Mouse (Mus musculus): Measurements from ENCODE around the gene Hook2. TPM values are rescaled to one million over a fixed set of nuclear protein-coding genes. Genes with fewer than 3 reads are reported as not detected.
A peak's percentile ranks its signal among the peaks of the same experiment; 100 is the strongest.

Gene Hook2
- polyA plus RNA-seq, 1 experiment from 2014 or later: 29.7 TPM

GRCm38 (mm10) chr8:84982499-84983011, 7.8 kb upstream of the Hook2 start:
- H3K27ac ChIP-seq (replicated peaks): no peak overlapping the region
- H3K9ac ChIP-seq (replicated peaks): no peak overlapping the region
- H3K4me2 ChIP-seq (replicated peaks): no peak overlapping the region
- H3K36me3 ChIP-seq: no peaks in the 10 kb centered on the region
- no peaks in the 10 kb centered on the region for H3K9me3 ChIP-seq
- peaks cover 54% of the 10 kb centered on the region for H3K4me1 ChIP-seq
- no peak for ATAC-seq (replicated peaks)
- no peak overlapping the region for H3K4me3 ChIP-seq
- WGBS: 66% methylated on average over 3 of the region's 3 CpGs
- peaks cover 11% of the 10 kb centered on the region; the same call in 1 of the 2 replicates for H3K27me3 ChIP-seq

- H3K4me2 ChIP-seq (replicated peaks): peak overlapping the region; percentile 99
- no peaks in the 10 kb centered on the region for H3K9me3 ChIP-seq
- WGBS: 15% methylated on average over 16 of the region's 16 CpGs
- ATAC-seq (replicated peaks): no peak
- H3K27me3 ChIP-seq: peaks cover 12% of the 10 kb centered on the region; the same call in 1 of the 2 replicates
- no peak overlapping the region for H3K4me3 ChIP-seq
- 0 out of 2 replicates have a peak overlapping the region, but pooled peaks have one; percentile 61 for H3K9ac ChIP-seq (replicated peaks)
- H3K36me3 ChIP-seq: no peaks in the 10 kb centered on the region
- H3K4me1 ChIP-seq: peaks cover 38% of the 10 kb centered on the region
- H3K27ac ChIP-seq (replicated peaks): peak overlapping the region; percentile 85; the same call in 1 of the 2 replicates
Measured at GRCm38 (mm10) chr8:84984294-84985048, 5.9 kb upstream of the Hook2 start.

- peak overlapping the region; percentile 60 for H3K4me3 ChIP-seq
- WGBS: under 1% methylated on average over 23 of the region's 23 CpGs
- peaks cover 12% of the 10 kb centered on the region; the same call in 1 of the 2 replicates for H3K27me3 ChIP-seq
- peak overlapping the region; percentile 61 for H3K9ac ChIP-seq (replicated peaks)
- H3K4me2 ChIP-seq (replicated peaks): peak overlapping the region; percentile 99
- peak overlapping the region; percentile 85 for H3K27ac ChIP-seq (replicated peaks)
- no peaks in the 10 kb centered on the region for H3K9me3 ChIP-seq
- no peaks in the 10 kb centered on the region for H3K36me3 ChIP-seq
- no peak; the same call in 1 of the 2 replicates for ATAC-seq (replicated peaks)
- peaks cover 35% of the 10 kb centered on the region for H3K4me1 ChIP-seq
Measured at GRCm38 (mm10) chr8:84985049-84985683, 5.2 kb upstream of the Hook2 start.

GRCm38 (mm10) chr8:84985684-84986378, 4.6 kb upstream of the Hook2 start:
- Histone ChIP-seq H3K27ac (replicated peaks) (peak overlapping the region; percentile 85), H3K36me3 (no peaks in the 10 kb centered on the region), H3K4me1 (peaks cover 32% of the 10 kb centered on the region), H3K27me3 (peaks cover 12% of the 10 kb centered on the region; the same call in 1 of the 2 replicates), H3K9me3 (no peaks in the 10 kb centered on the region), H3K4me2 (replicated peaks) (peak overlapping the region; percentile 99), H3K4me3 (peak overlapping the region; percentile 60), H3K9ac (replicated peaks) (peak overlapping the region; percentile 61)
- under 1% methylated on average over 53 of the region's 53 CpGs for WGBS
- peak; percentile 62 for ATAC-seq (replicated peaks)

GRCm38 (mm10) chr8:84986379-84986945, 3.9 kb upstream of the Hook2 start:
- Histone ChIP-seq H3K4me3 (peak overlapping the region; percentile 60), H3K27me3 (peaks cover 12% of the 10 kb centered on the region; the same call in 1 of the 2 replicates), H3K9me3 (no peaks in the 10 kb centered on the region), H3K27ac (replicated peaks) (peak overlapping the region; percentile 85), H3K36me3 (no peaks in the 10 kb centered on the region), H3K4me2 (replicated peaks) (peak overlapping the region; percentile 99), H3K9ac (replicated peaks) (peak overlapping the region; percentile 61), H3K4me1 (peaks cover 33% of the 10 kb centered on the region)
- ATAC-seq (replicated peaks): no peak
- WGBS: 33% methylated on average over 8 of the region's 8 CpGs

- no peak overlapping the region for H3K4me2 ChIP-seq (replicated peaks)
- H3K27ac ChIP-seq (replicated peaks): no peak overlapping the region
- no peak overlapping the region for H3K4me3 ChIP-seq
- ATAC-seq (replicated peaks): no peak
- H3K9ac ChIP-seq (replicated peaks): no peak overlapping the region
- peaks cover 12% of the 10 kb centered on the region; the same call in 1 of the 2 replicates for H3K27me3 ChIP-seq
- peaks cover 34% of the 10 kb centered on the region for H3K4me1 ChIP-seq
- H3K9me3 ChIP-seq: no peaks in the 10 kb centered on the region
- H3K36me3 ChIP-seq: no peaks in the 10 kb centered on the region
- WGBS: 85% methylated on average over 5 of the region's 5 CpGs
Measured at GRCm38 (mm10) chr8:84987388-84987787, 3.0 kb upstream of the Hook2 start.

GRCm38 (mm10) chr8:84987903-84988302, 2.5 kb upstream of the Hook2 start:
- WGBS: 67% methylated on average over 2 of the region's 2 CpGs
- H3K36me3 ChIP-seq: no peaks in the 10 kb centered on the region
- H3K4me1 ChIP-seq: peaks cover 34% of the 10 kb centered on the region
- H3K27me3 ChIP-seq: peaks cover 12% of the 10 kb centered on the region; the same call in 1 of the 2 replicates
- ATAC-seq (replicated peaks): no peak
- no peak overlapping the region for H3K27ac ChIP-seq (replicated peaks)
- no peaks in the 10 kb centered on the region for H3K9me3 ChIP-seq
- no peak overlapping the region for H3K9ac ChIP-seq (replicated peaks)
- H3K4me3 ChIP-seq: no peak overlapping the region
- H3K4me2 ChIP-seq (replicated peaks): no peak overlapping the region

GRCm38 (mm10) chr8:84989311-84989731, 1.1 kb upstream of the Hook2 start:
- no peaks in the 10 kb centered on the region for H3K9me3 ChIP-seq
- 13% methylated on average over 15 of the region's 15 CpGs for WGBS
- H3K4me3 ChIP-seq: peak overlapping the region; percentile 61; the same call in 1 of the 2 replicates
- peaks cover 12% of the 10 kb centered on the region; the same call in 1 of the 2 replicates for H3K27me3 ChIP-seq
- no peaks in the 10 kb centered on the region for H3K36me3 ChIP-seq
- ATAC-seq (replicated peaks): no peak
- no peak overlapping the region for H3K27ac ChIP-seq (replicated peaks)
- H3K4me1 ChIP-seq: peaks cover 34% of the 10 kb centered on the region
- H3K9ac ChIP-seq (replicated peaks): 0 out of 2 replicates have a peak overlapping the region, but pooled peaks have one; percentile 67
- H3K4me2 ChIP-seq (replicated peaks): peak overlapping the region; percentile 92

- peak; percentile 58 for ATAC-seq (replicated peaks)
Measured at GRCm38 (mm10) chr8:84989810-84990209, 593 bp upstream of the Hook2 start.

GRCm38 (mm10) chr8:84990836-84991235, 433 bp downstream of the Hook2 start:
- ATAC-seq (replicated peaks): peak; percentile 19; the same call in 1 of the 2 replicates
- Histone ChIP-seq H3K4me3 (peak overlapping the region; percentile 61), H3K4me1 (peaks cover 20% of the 10 kb centered on the region), H3K4me2 (replicated peaks) (peak overlapping the region; percentile 92), H3K9me3 (no peaks in the 10 kb centered on the region), H3K9ac (replicated peaks) (peak overlapping the region; percentile 67), H3K27me3 (peaks cover 12% of the 10 kb centered on the region; the same call in 1 of the 2 replicates), H3K36me3 (0 out of 2 replicates have a peak, but pooled peaks cover 3% of the 10 kb centered on the region), H3K27ac (replicated peaks) (peak overlapping the region; percentile 56)
- under 1% methylated on average over 15 of the region's 15 CpGs for WGBS

More at GRCm38 (mm10) chr8:84989810-84990209, 593 bp upstream of the Hook2 start:
- peaks cover 12% of the 10 kb centered on the region; the same call in 1 of the 2 replicates for H3K27me3 ChIP-seq
- H3K27ac ChIP-seq (replicated peaks): peak overlapping the region; percentile 90
- peaks cover 30% of the 10 kb centered on the region for H3K4me1 ChIP-seq
- H3K9ac ChIP-seq (replicated peaks): peak overlapping the region; percentile 67
- peak overlapping the region; percentile 61 for H3K4me3 ChIP-seq
- H3K9me3 ChIP-seq: no peaks in the 10 kb centered on the region
- H3K36me3 ChIP-seq: no peaks in the 10 kb centered on the region
- peak overlapping the region; percentile 92 for H3K4me2 ChIP-seq (replicated peaks)
- WGBS: 0% methylated on average over 15 of the region's 15 CpGs

- Histone ChIP-seq H3K9me3 (no peaks in the 10 kb centered on the region), H3K4me3 (no peak overlapping the region), H3K4me2 (replicated peaks) (no peak overlapping the region), H3K9ac (replicated peaks) (no peak overlapping the region), H3K27me3 (no peaks in the 10 kb centered on the region), H3K27ac (replicated peaks) (no peak overlapping the region), H3K4me1 (peaks cover 22% of the 10 kb centered on the region), H3K36me3 (0 out of 2 replicates have a peak, but pooled peaks cover 3% of the 10 kb centered on the region)
- 92% methylated on average over 9 of the region's 9 CpGs for WGBS
- no peak for ATAC-seq (replicated peaks)
Measured at GRCm38 (mm10) chr8:84994375-84994774, 4.0 kb downstream of the Hook2 start.
